Mouse (Mus musculus) C2C12 (cell line): ENCODE results near the gene Odf2.

Source experiments
- CEBPB ChIP-seq: IDR thresholded peaks from one replicate; pipeline ENCODE4 v1.6.1; 2011; ENCODE audit warnings: low read depth, mild to moderate bottlenecking, control low read depth, moderate library complexity
- CTCF ChIP-seq: IDR thresholded peaks from one replicate; pipeline ENCODE4 v1.5.1; 2011; ENCODE audit not compliant: control insufficient read depth, insufficient read depth, insufficient read length
- USF1 ChIP-seq: IDR thresholded peaks from one replicate; pipeline ENCODE4 v1.6.1; 2011; ENCODE audit warnings: low read depth, mild to moderate bottlenecking, control low read depth, moderate library complexity

DNA sequence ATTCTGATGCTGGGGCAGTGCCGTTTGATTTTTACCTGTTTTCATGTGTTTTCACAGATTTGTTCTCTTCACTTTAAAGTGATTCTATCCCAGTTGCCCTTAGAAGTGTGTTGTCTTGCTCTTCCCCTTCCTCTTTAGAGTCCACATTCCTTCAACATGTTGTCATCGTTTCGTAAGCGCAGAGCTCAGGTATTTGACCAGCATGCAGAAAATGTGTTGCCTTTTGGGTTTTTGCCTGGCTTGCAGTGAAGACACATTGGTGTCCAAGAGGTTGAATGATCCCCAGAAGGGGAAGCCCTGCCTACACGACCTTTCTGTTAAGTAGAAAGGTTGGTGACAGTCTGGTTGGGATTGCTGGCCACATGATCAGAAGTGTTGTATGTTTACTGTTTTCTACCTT, 79.6 kb downstream of the Odf2 start:
- TF ChIP-seq CTCF (no peak), USF1 (no peak), CEBPB (peak; percentile 27)
